In genomic region chr6:142412906-142413491, GRCm38 (mm10) we compare ENCODE assay signal across 15 mouse cellular contexts. TPM values are rescaled to one million over a fixed set of nuclear protein-coding genes. Genes with fewer than 3 reads are reported as not detected.
DNase-seq lines count a peak whose midpoint lies in the region; ATAC-seq and TF ChIP-seq lines count a peak whose summit lies in the region.
"Had no signal": no experiment of that assay in that cellular context is flagged by ENCODE, and none has a peak within 500 bp of the region (broad histone marks: within the 10 kb centered on the region; RNA-seq: fewer than 3 reads in every experiment).

Gene Spx (plus strand): TSS chr6:142413441.

- no peak for ATAC-seq in forebrain, embryonic 11.5 days (replicated peaks; ENCODE audit: low FRiP score)
- ATAC-seq in forebrain, embryonic 15.5 days (replicated peaks): no peak
- ATAC-seq in lung, embryonic 15.5 days (ENCODE audit: borderline replicate concordance, extremely low read depth, low FRiP score, low TSS enrichment): no peak
- no peak for ATAC-seq in hindbrain, embryonic 15.5 days (ENCODE audit: low FRiP score, low read depth)
- ATAC-seq in midbrain, postnatal 0 days (ENCODE audit: low FRiP score): no peak

- TF ChIP-seq CTCF in midbrain, postnatal 0 days (IDR thresholded peaks at IDR 0.05): no peak

- DNase-seq in forebrain, embryonic 11.5 days (ENCODE audit: low spot score): no peak
- DNase-seq in lung, postnatal 14 days: no peak
- no peak for DNase-seq in midbrain, postnatal 0 days (ENCODE audit: low spot score)
- no peak for DNase-seq in urinary bladder, postnatal 10 days (ENCODE audit: low spot score)
- no peak for DNase-seq in adrenal gland, adult 8-10 months
- DNase-seq: adrenal gland, postnatal 25 days; cerebellum, adult 11 months; heart, postnatal 14 days; kidney, postnatal 4 days; thymus, adult 2 months had no signal

- H3K9me3 ChIP-seq in forebrain, embryonic 11.5 days (ENCODE audit: control insufficient read depth, low read length): no peaks in the 10 kb centered on the region
- no peaks in the 10 kb centered on the region for H3K9me3 ChIP-seq in forebrain, embryonic 15.5 days
- H3K9me3 ChIP-seq in lung, embryonic 15.5 days: no peaks in the 10 kb centered on the region
- no peaks in the 10 kb centered on the region for H3K9me3 ChIP-seq in hindbrain, embryonic 15.5 days
- H3K9me3 ChIP-seq in midbrain, postnatal 0 days (ENCODE audit: low read length): no peaks in the 10 kb centered on the region
- H3K9me3 ChIP-seq: limb, embryonic 15.5 days had no signal

- H3K9ac ChIP-seq in forebrain, embryonic 11.5 days (ENCODE audit: low read length): no peak within 1 kb of the TSS
- no peak within 1 kb of the TSS for H3K9ac ChIP-seq in forebrain, embryonic 15.5 days (replicated peaks)
- H3K9ac ChIP-seq in lung, embryonic 15.5 days: no peak within 1 kb of the TSS
- H3K9ac ChIP-seq in hindbrain, embryonic 15.5 days: no peak within 1 kb of the TSS
- H3K9ac ChIP-seq in midbrain, postnatal 0 days (replicated peaks; ENCODE audit: low read length, poor library complexity, severe bottlenecking): 0 out of 2 replicates have a peak within 1 kb of the TSS, but pooled peaks have one; percentile 8
- H3K9ac ChIP-seq: limb, embryonic 15.5 days had no signal

- no peak within 1 kb of the TSS; the same call in 1 of the 2 replicates for H3K4me3 ChIP-seq in forebrain, embryonic 11.5 days (ENCODE audit: low read depth, low read length)
- no peak within 1 kb of the TSS for H3K4me3 ChIP-seq in forebrain, embryonic 15.5 days
- H3K4me3 ChIP-seq in lung, embryonic 15.5 days: no peak within 1 kb of the TSS
- H3K4me3 ChIP-seq in hindbrain, embryonic 15.5 days: no peak within 1 kb of the TSS
- H3K4me3 ChIP-seq in midbrain, postnatal 0 days (ENCODE audit: low read depth, low read length): peak within 1 kb of the TSS; percentile 42

- H3K27ac ChIP-seq in forebrain, embryonic 11.5 days (ENCODE audit: low read depth, low read length): no peak within 1 kb of the TSS
- no peak within 1 kb of the TSS for H3K27ac ChIP-seq in forebrain, embryonic 15.5 days (replicated peaks)
- peak within 1 kb of the TSS; percentile 16; the same call in 1 of the 2 replicates for H3K27ac ChIP-seq in lung, embryonic 15.5 days
- no peak within 1 kb of the TSS for H3K27ac ChIP-seq in hindbrain, embryonic 15.5 days (replicated peaks)
- no peak within 1 kb of the TSS for H3K27ac ChIP-seq in midbrain, postnatal 0 days (ENCODE audit: low read depth, low read length)
- H3K27ac ChIP-seq: limb, embryonic 15.5 days had no signal

- H3K36me3 ChIP-seq in forebrain, embryonic 11.5 days (ENCODE audit: control insufficient read depth, insufficient read depth, low read length): no peaks in the 10 kb centered on the region
- H3K36me3 ChIP-seq in forebrain, embryonic 15.5 days: no peaks in the 10 kb centered on the region
- H3K36me3 ChIP-seq in lung, embryonic 15.5 days: no peaks in the 10 kb centered on the region
- no peaks in the 10 kb centered on the region for H3K36me3 ChIP-seq in hindbrain, embryonic 15.5 days
- H3K36me3 ChIP-seq in midbrain, postnatal 0 days (ENCODE audit: insufficient read depth, low read length): no peaks in the 10 kb centered on the region
- H3K36me3 ChIP-seq: limb, embryonic 15.5 days had no signal

- peak within 1 kb of the TSS; percentile 58; the same call in 1 of the 2 replicates for H3K4me2 ChIP-seq in forebrain, embryonic 11.5 days (ENCODE audit: low read depth, low read length, severe bottlenecking)
- no peak within 1 kb of the TSS for H3K4me2 ChIP-seq in forebrain, embryonic 15.5 days (replicated peaks)
- peak within 1 kb of the TSS; percentile 45; the same call in 1 of the 2 replicates for H3K4me2 ChIP-seq in lung, embryonic 15.5 days
- peak within 1 kb of the TSS; percentile 77 for H3K4me2 ChIP-seq in hindbrain, embryonic 15.5 days
- peak within 1 kb of the TSS; percentile 78 for H3K4me2 ChIP-seq in midbrain, postnatal 0 days (ENCODE audit: low read depth, low read length, poor library complexity, severe bottlenecking)

- H3K4me1 ChIP-seq in forebrain, embryonic 11.5 days (replicated peaks; ENCODE audit: control insufficient read depth, insufficient read depth, low read length): peaks cover 2% of the 10 kb centered on the region; the same call in 1 of the 2 replicates
- no peaks in the 10 kb centered on the region for H3K4me1 ChIP-seq in forebrain, embryonic 15.5 days
- H3K4me1 ChIP-seq in lung, embryonic 15.5 days: peaks cover 10% of the 10 kb centered on the region
- H3K4me1 ChIP-seq in hindbrain, embryonic 15.5 days (replicated peaks): peaks cover 4% of the 10 kb centered on the region
- no peaks in the 10 kb centered on the region for H3K4me1 ChIP-seq in midbrain, postnatal 0 days (ENCODE audit: insufficient read depth, low read length)

- 70% methylated on average over 11 of the region's 11 CpGs for WGBS in forebrain, embryonic 11.5 days
- WGBS in forebrain, embryonic 15.5 days: 68% methylated on average over 11 of the region's 11 CpGs
- WGBS in lung, embryonic 15.5 days: 48% methylated on average over 11 of the region's 11 CpGs
- WGBS in hindbrain, embryonic 15.5 days: 67% methylated on average over 11 of the region's 11 CpGs
- WGBS in midbrain, postnatal 0 days: 78% methylated on average over 11 of the region's 11 CpGs

- H3K27me3 ChIP-seq in forebrain, embryonic 11.5 days (ENCODE audit: control insufficient read depth, insufficient read depth, low read length): peaks cover 14% of the 10 kb centered on the region
- peaks cover 32% of the 10 kb centered on the region for H3K27me3 ChIP-seq in forebrain, embryonic 15.5 days
- H3K27me3 ChIP-seq in lung, embryonic 15.5 days: peaks cover 29% of the 10 kb centered on the region
- H3K27me3 ChIP-seq in hindbrain, embryonic 15.5 days: peaks cover 22% of the 10 kb centered on the region; the same call in 1 of the 2 replicates
- peaks cover 14% of the 10 kb centered on the region for H3K27me3 ChIP-seq in midbrain, postnatal 0 days (ENCODE audit: insufficient read depth, low read length)

RNA-seq across cellular contexts. Expression of gene Spx, which starts in this region (rescaled TPM):
- polyA plus RNA-seq in forebrain, embryonic 11.5 days (2014; fragmentation: Nextera tagmentation; extraction: Ambion mirVana): 0.87 and 1.3 TPM in 2 replicates
- 1.3 and 3.4 TPM in 2 replicates for polyA plus RNA-seq in forebrain, embryonic 15.5 days (2015; fragmentation: Nextera tagmentation; extraction: Ambion mirVana)
- 0.61 and 0.91 TPM in 2 replicates for polyA plus RNA-seq in lung, embryonic 15.5 days (2015; fragmentation: Nextera tagmentation; extraction: Ambion mirVana)
- 3.0 and 4.7 TPM in 2 replicates for polyA plus RNA-seq in hindbrain, embryonic 15.5 days (2015; fragmentation: Nextera tagmentation; extraction: Ambion mirVana)
- total RNA-seq in midbrain, postnatal 0 days (2014; rRNA removed): 2.2 and 7.0 TPM in 2 replicates
- polyA plus RNA-seq in midbrain, postnatal 0 days (2015; fragmentation: Nextera tagmentation; extraction: Ambion mirVana): 5.5 and 7.7 TPM in 2 replicates
- 1 to 10 TPM in 1 of 4 experiments, under 1 TPM in 3; 0.38 to 1.7 (median 0.81) TPM for total RNA-seq in adrenal gland, adult 8-10 months (2022)
- total RNA-seq: gastrocnemius, adult 18-20 months; heart, postnatal 14 days had no signal
